Mouse (Mus musculus): ENCODE measurements around the gene Dnaaf5. TPM values are rescaled to one million over a fixed set of nuclear protein-coding genes. Genes with fewer than 3 reads are reported as not detected.

Dnaaf5 gene
- polyA plus RNA-seq, 2 experiments = 2.0 to 6.5 TPM

DNA sequence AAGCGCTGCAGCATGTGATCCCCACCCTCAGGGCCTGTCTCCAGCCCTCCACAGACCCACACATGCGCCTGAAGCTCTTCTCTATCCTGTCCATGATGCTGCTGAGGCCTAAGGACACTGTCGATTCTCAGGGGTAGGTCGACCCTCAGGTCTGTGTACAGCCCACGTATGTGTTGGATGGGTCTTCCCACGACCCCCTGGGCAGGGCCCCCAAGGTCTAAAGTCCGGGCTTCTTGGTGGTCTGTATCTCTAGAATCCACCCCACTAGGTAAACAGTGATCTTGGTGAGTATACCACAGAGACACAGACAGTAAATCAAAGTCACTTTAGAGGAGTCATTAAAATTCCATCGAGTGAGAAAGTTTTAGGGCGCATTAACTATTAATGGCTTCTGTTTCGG lies 24.1 kb downstream of the Dnaaf5 start:
- H3K9me3 ChIP-seq (ENCODE audit: control insufficient read depth, low read length) = no peaks in the 10 kb centered on the region
- no peaks in the 10 kb centered on the region for H3K27me3 ChIP-seq (ENCODE audit: control insufficient read depth, insufficient read depth, low read length)
- H3K4me2 ChIP-seq (ENCODE audit: low read depth) = no peak overlapping the region
- H3K36me3 ChIP-seq (replicated peaks; ENCODE audit: control insufficient read depth, insufficient read depth, low read depth) = no peaks in the 10 kb centered on the region; the same call in 1 of the 2 replicates
- WGBS (ENCODE audit: insufficient replicate concordance) = 57% methylated on average over 10 of the region's 10 CpGs
- TF ChIP-seq CTCF (IDR thresholded peaks at IDR 0.05; ENCODE audit: low read depth) (no peak), EP300 (IDR thresholded peaks at IDR 0.05; ENCODE audit: low read depth) (no peak)
- H3K9ac ChIP-seq (replicated peaks) = no peak overlapping the region
- H3K4me1 ChIP-seq (replicated peaks; ENCODE audit: control insufficient read depth in 2 of 2, insufficient read depth in 2 of 2, low read length in 1 of 2) = no peaks in the 10 kb centered on the region
- DNase-seq (ENCODE audit: low read depth in 3 of 3, low spot score in 3 of 3) = no peak
- H3K4me3 ChIP-seq (ENCODE audit: insufficient read depth in 1 of 2, low read depth in 2 of 2, low read length in 2 of 2) = no peak overlapping the region
- ATAC-seq (ENCODE audit: insufficient read depth) = no peak
- H3K27ac ChIP-seq = no peak overlapping the region

- Histone ChIP-seq H3K4me1 (replicated peaks; ENCODE audit: control insufficient read depth in 2 of 2, insufficient read depth in 2 of 2, low read length in 1 of 2) (no peaks in the 10 kb centered on the region), H3K9ac (replicated peaks) (no peak overlapping the region), H3K4me2 (ENCODE audit: low read depth) (no peak overlapping the region), H3K27ac (no peak overlapping the region), H3K36me3 (replicated peaks; ENCODE audit: control insufficient read depth, insufficient read depth, low read depth) (peaks cover 2% of the 10 kb centered on the region; the same call in 1 of the 2 replicates), H3K27me3 (ENCODE audit: control insufficient read depth, insufficient read depth, low read length) (no peaks in the 10 kb centered on the region), H3K9me3 (ENCODE audit: control insufficient read depth, low read length) (no peaks in the 10 kb centered on the region), H3K4me3 (ENCODE audit: insufficient read depth in 1 of 2, low read depth in 2 of 2, low read length in 2 of 2) (no peak overlapping the region)
- DNase-seq (ENCODE audit: low read depth in 3 of 3, low spot score in 3 of 3) (no peak), ATAC-seq (ENCODE audit: insufficient read depth) (no peak)
- WGBS (ENCODE audit: insufficient replicate concordance) = 54% methylated on average over 10 of the region's 10 CpGs
- TF ChIP-seq EP300 (IDR thresholded peaks at IDR 0.05; ENCODE audit: low read depth) (no peak), CTCF (IDR thresholded peaks at IDR 0.05; ENCODE audit: low read depth) (no peak)
Measured at GRCm38 (mm10) chr5:139174556-139175547, 24.8 kb downstream of the Dnaaf5 start.

GRCm38 (mm10) chr5:139178895-139179631 lies 29.0 kb downstream of the Dnaaf5 start:
- H3K9ac ChIP-seq (replicated peaks) = no peak overlapping the region
- no peak overlapping the region for H3K4me2 ChIP-seq (ENCODE audit: low read depth)
- H3K27me3 ChIP-seq (ENCODE audit: control insufficient read depth, insufficient read depth, low read length) = no peaks in the 10 kb centered on the region
- ATAC-seq (ENCODE audit: insufficient read depth) (peak; percentile 79), DNase-seq (ENCODE audit: low read depth in 3 of 3, low spot score in 3 of 3) (peak; percentile 45 to 53 (median 52))
- no peak overlapping the region for H3K4me3 ChIP-seq (ENCODE audit: insufficient read depth in 1 of 2, low read depth in 2 of 2, low read length in 2 of 2)
- no peaks in the 10 kb centered on the region for H3K9me3 ChIP-seq (ENCODE audit: control insufficient read depth, low read length)
- H3K36me3 ChIP-seq (replicated peaks; ENCODE audit: control insufficient read depth, insufficient read depth, low read depth) = peaks cover 2% of the 10 kb centered on the region; the same call in 1 of the 2 replicates
- peak; percentile 98 for TF ChIP-seq CTCF (IDR thresholded peaks at IDR 0.05; ENCODE audit: low read depth)
- TF ChIP-seq EP300 (IDR thresholded peaks at IDR 0.05; ENCODE audit: low read depth) = no peak
- no peaks in the 10 kb centered on the region for H3K4me1 ChIP-seq (replicated peaks; ENCODE audit: control insufficient read depth in 2 of 2, insufficient read depth in 2 of 2, low read length in 1 of 2)
- no peak overlapping the region for H3K27ac ChIP-seq
- whole genome bisulfite sequencing (ENCODE audit: insufficient replicate concordance) = 25% methylated on average over 11 of the region's 11 CpGs

GRCm38 (mm10) chr5:139183131-139183530 lies 33.1 kb downstream of the Dnaaf5 start:
- H3K9ac ChIP-seq (replicated peaks) = no peak overlapping the region
- H3K27ac ChIP-seq = no peak overlapping the region

GRCm38 (mm10) chr5:139183601-139184000 lies 33.6 kb downstream of the Dnaaf5 start:
- no peak overlapping the region for H3K4me2 ChIP-seq (ENCODE audit: low read depth)
- no peaks in the 10 kb centered on the region for H3K9me3 ChIP-seq (ENCODE audit: control insufficient read depth, low read length)
- H3K27me3 ChIP-seq (ENCODE audit: control insufficient read depth, insufficient read depth, low read length) = no peaks in the 10 kb centered on the region
- ATAC-seq (ENCODE audit: insufficient read depth) (no peak), DNase-seq (ENCODE audit: low read depth in 3 of 3, low spot score in 3 of 3) (no peak)
- no peaks in the 10 kb centered on the region for H3K4me1 ChIP-seq (replicated peaks; ENCODE audit: control insufficient read depth in 2 of 2, insufficient read depth in 2 of 2, low read length in 1 of 2)
- no peak overlapping the region for H3K9ac ChIP-seq (replicated peaks)
- no peak overlapping the region for H3K4me3 ChIP-seq (ENCODE audit: insufficient read depth in 1 of 2, low read depth in 2 of 2, low read length in 2 of 2)
- 82% methylated on average over 9 of the region's 9 CpGs for WGBS (ENCODE audit: insufficient replicate concordance)
- H3K27ac ChIP-seq = no peak overlapping the region
- H3K36me3 ChIP-seq (replicated peaks; ENCODE audit: control insufficient read depth, insufficient read depth, low read depth) = peaks cover 2% of the 10 kb centered on the region; the same call in 1 of the 2 replicates
- no peak for TF ChIP-seq EP300 (IDR thresholded peaks at IDR 0.05; ENCODE audit: low read depth)
- TF ChIP-seq CTCF (IDR thresholded peaks at IDR 0.05; ENCODE audit: low read depth) = no peak

More at GRCm38 (mm10) chr5:139183131-139183530, 33.1 kb downstream of the Dnaaf5 start:
- Histone ChIP-seq H3K36me3 (replicated peaks; ENCODE audit: control insufficient read depth, insufficient read depth, low read depth) (peaks cover 2% of the 10 kb centered on the region; the same call in 1 of the 2 replicates), H3K27me3 (ENCODE audit: control insufficient read depth, insufficient read depth, low read length) (no peaks in the 10 kb centered on the region), H3K4me2 (ENCODE audit: low read depth) (no peak overlapping the region), H3K9me3 (ENCODE audit: control insufficient read depth, low read length) (no peaks in the 10 kb centered on the region), H3K4me1 (replicated peaks; ENCODE audit: control insufficient read depth in 2 of 2, insufficient read depth in 2 of 2, low read length in 1 of 2) (no peaks in the 10 kb centered on the region), H3K4me3 (ENCODE audit: insufficient read depth in 1 of 2, low read depth in 2 of 2, low read length in 2 of 2) (no peak overlapping the region)
- DNase-seq (ENCODE audit: low read depth in 3 of 3, low spot score in 3 of 3) (no peak), ATAC-seq (ENCODE audit: insufficient read depth) (no peak)
- WGBS (ENCODE audit: insufficient replicate concordance) = 72% methylated on average over 2 of the region's 2 CpGs
- TF ChIP-seq EP300 (IDR thresholded peaks at IDR 0.05; ENCODE audit: low read depth) (no peak), CTCF (IDR thresholded peaks at IDR 0.05; ENCODE audit: low read depth) (no peak)
